ENCODE assay signal across 18 mouse cellular contexts in the genomic region with DNA sequence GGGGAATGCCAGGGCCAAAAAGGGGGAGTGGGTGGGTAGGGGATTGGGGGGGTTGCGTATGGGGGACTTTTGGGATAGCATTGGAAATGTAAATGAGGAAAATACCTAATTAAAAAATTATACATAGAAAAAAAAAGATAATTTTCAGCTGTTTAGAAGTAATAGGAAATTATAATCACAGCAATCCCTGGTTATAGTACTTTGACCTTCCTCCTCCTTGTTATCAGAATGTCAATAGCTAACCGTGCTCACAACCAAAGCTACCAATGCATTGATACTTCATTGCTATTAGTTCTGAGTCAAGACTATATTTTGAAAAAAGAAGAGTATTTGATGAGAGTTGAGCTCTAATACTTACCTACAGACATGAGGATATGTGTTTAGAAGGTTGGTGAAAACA.
A peak's percentile ranks its signal among the peaks of the same experiment; 100 is the strongest.
DNase-seq lines count a peak whose midpoint lies in the region; ATAC-seq and TF ChIP-seq lines count a peak whose summit lies in the region.
"Had no signal": no experiment of that assay in that cellular context is flagged by ENCODE, and none has a peak within 500 bp of the region (broad histone marks: within the 10 kb centered on the region; RNA-seq: fewer than 3 reads in every experiment).

No protein-coding gene starts in this region.

- no peaks in the 10 kb centered on the region for H3K79me2 ChIP-seq in liver, adult 2 months (ENCODE audit: control insufficient read depth, insufficient read depth, low read length)

- no peak overlapping the region for H3K9ac ChIP-seq in liver, adult 2 months (ENCODE audit: low read depth, low read length)
- no peak overlapping the region for H3K9ac ChIP-seq in liver, postnatal 0 days (replicated peaks)

- no peak overlapping the region for H3K4me3 ChIP-seq in liver, adult 2 months (ENCODE audit: insufficient read depth, low read depth, low read length)
- H3K4me3 ChIP-seq in liver, postnatal 0 days (ENCODE audit: low read depth, low read length), result no peak overlapping the region

- ATAC-seq in liver, postnatal 0 days, result no peak
- ATAC-seq: activated CD4-positive, CD25-positive, alpha-beta regulatory T cell, adult 4 months; CD4-positive, CD25-positive, alpha-beta regulatory T cell, adult 4 months; Patski had no signal

- H3K4me1 ChIP-seq in liver, adult 2 months (ENCODE audit: control insufficient read depth, insufficient read depth, low read length), result no peaks in the 10 kb centered on the region
- no peaks in the 10 kb centered on the region for H3K4me1 ChIP-seq in liver, postnatal 0 days (ENCODE audit: insufficient read depth)

- TF ChIP-seq EP300 in liver, postnatal 0 days (IDR thresholded peaks at IDR 0.05; ENCODE audit: low read depth), result no peak

- H3K4me2 ChIP-seq in liver, postnatal 0 days (ENCODE audit: low read depth, low read length), result no peak overlapping the region

- peak; percentile 69 for DNase-seq in liver, adult 2 months (ENCODE audit: extremely low read depth, low read depth, low spot score)
- no peak for DNase-seq in liver, postnatal 0 days
- DNase-seq: adrenal gland, adult 2 months; adrenal gland, adult 8-10 months; adrenal gland, postnatal 10 days; adrenal gland, postnatal 14 days; adrenal gland, postnatal 25 days; adrenal gland, postnatal 36 days; B cell, adult 2 months; cerebellum, adult 11 months; cerebellum, adult 11-12 months; cerebellum, adult 18-20 months; cerebellum, adult 2 months had no signal

- 41% methylated on average over 2 of the region's 2 CpGs for WGBS in liver, adult 2 months
- WGBS in liver, postnatal 0 days (ENCODE audit: insufficient replicate concordance), result 81% methylated on average over 2 of the region's 2 CpGs

- no peaks in the 10 kb centered on the region for H3K9me3 ChIP-seq in liver, postnatal 0 days (ENCODE audit: low read length)
- H3K9me3 ChIP-seq: G1E had no signal

- no peak for TF ChIP-seq CTCF in liver, adult 2 months (IDR thresholded peaks at IDR 0.05; ENCODE audit: low read depth, low read length)
- no peak for TF ChIP-seq CTCF in liver, postnatal 0 days (IDR thresholded peaks at IDR 0.05; ENCODE audit: low read depth)

- no peak for TF ChIP-seq POLR2A in liver, adult 2 months (IDR thresholded peaks at IDR 0.05; ENCODE audit: extremely low read depth, insufficient read depth, low read length)

- no peaks in the 10 kb centered on the region for H3K36me3 ChIP-seq in liver, adult 2 months (ENCODE audit: control insufficient read depth, insufficient read depth, low read length)
- H3K36me3 ChIP-seq in liver, postnatal 0 days (replicated peaks; ENCODE audit: insufficient read depth, low read length), result no peaks in the 10 kb centered on the region
- H3K36me3 ChIP-seq: G1E had no signal

- H3K27me3 ChIP-seq in liver, adult 2 months (ENCODE audit: control insufficient read depth, insufficient read depth, low read length), result no peaks in the 10 kb centered on the region
- H3K27me3 ChIP-seq in liver, postnatal 0 days (ENCODE audit: insufficient read depth, low read length), result no peaks in the 10 kb centered on the region
- H3K27me3 ChIP-seq: CH12.LX, Patski had no signal

- H3K27ac ChIP-seq in liver, adult 2 months (replicated peaks; ENCODE audit: insufficient read depth, low read depth, low read length), result no peak overlapping the region
- H3K27ac ChIP-seq in liver, postnatal 0 days (ENCODE audit: low read depth), result no peak overlapping the region
